1 mouse cellular context compared by ENCODE assay signal in the genomic region with DNA sequence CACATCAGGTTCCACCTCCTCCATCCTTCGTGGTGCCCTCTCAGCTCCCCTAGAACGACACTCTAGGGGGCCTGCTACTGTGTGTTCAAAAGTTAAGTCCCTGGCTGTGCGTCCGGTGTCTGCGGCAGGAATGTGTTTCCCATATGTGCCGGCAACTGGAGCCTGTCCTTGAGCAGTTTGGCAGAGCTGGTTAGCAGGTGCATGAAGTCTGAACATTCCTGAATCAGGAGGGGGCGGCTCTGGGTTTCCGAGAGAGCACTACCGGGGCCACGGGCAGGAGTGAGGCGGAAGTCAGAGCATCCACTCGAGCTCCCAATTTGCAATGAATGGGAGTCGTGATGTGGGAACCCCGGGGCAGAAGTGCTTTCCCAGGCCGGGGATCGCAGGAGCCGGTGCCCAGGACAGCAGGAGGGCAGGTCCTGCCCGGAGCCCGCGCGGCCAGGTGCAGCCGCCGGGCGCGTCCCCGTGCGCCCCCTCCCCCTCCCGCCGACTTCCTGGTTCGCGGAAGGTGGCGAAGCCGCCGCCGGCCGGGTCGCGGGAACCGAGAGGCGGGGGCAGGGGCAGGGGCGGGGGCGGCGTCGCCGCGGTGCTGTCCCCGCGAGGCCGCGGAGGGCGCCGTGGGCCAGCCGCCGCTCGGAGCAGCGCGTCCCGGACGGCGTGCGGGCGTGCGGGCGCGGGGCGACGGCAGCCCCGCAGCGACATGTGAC.
TF ChIP-seq lines count a peak whose summit lies in the region.

TSS of gene Dennd1b (plus strand) at position 275 of the 707 bp plus-strand sequence.

TF ChIP-seq in CH12.LX, 34 proteins besides CTCF, POLR2A, EP300 and RAD21 (continued from another document):
- TF ChIP-seq CHD2 (IDR thresholded peaks at IDR 0.05; ENCODE audit: low read length) (peak; percentile 54; the same call in 1 of the 2 replicates), SIN3A (IDR thresholded peaks at IDR 0.05; ENCODE audit: low read length) (peak; percentile 53), GABPA (IDR thresholded peaks at IDR 0.05; ENCODE audit: insufficient replicate concordance, low read depth, low read length) (no peak), USF2 (conservative IDR thresholded peaks at IDR 0.05; ENCODE audit: low read depth, low read length) (no peak), MEF2A (IDR thresholded peaks at IDR 0.05; ENCODE audit: borderline replicate concordance, low read depth, low read length) (peak; percentile 36; the same call in 1 of the 2 replicates), MYC (IDR thresholded peaks at IDR 0.05; ENCODE audit: low read depth, low read length) (no peak), SMC3 (IDR thresholded peaks at IDR 0.05; ENCODE audit: low read depth, low read length) (no peak), MXI1 (IDR thresholded peaks at IDR 0.05; ENCODE audit: low read depth, low read length) (peak; percentile 31; the same call in 1 of the 2 replicates), HCFC1 (IDR thresholded peaks at IDR 0.05; ENCODE audit: low read depth, low read length) (peak; percentile 31; the same call in 1 of the 2 replicates), MAX (IDR thresholded peaks at IDR 0.05; ENCODE audit: low read length) (peak; percentile 11; the same call in 1 of the 2 replicates), ZMIZ1 (IDR thresholded peaks at IDR 0.05; ENCODE audit: low read depth, low read length) (peak; percentile 45; the same call in 1 of the 2 replicates)
TF ChIP-seq in CH12.LX: peak in this region for 11.
